Mouse (Mus musculus) urinary bladder, postnatal 25 days (tissue): Measurements from ENCODE around the gene Pitpnm3.

ENCODE experiments used
- DNase-seq: peaks from one replicate; pipeline ENCODE4 v3.0.0; 2022; ENCODE audit warnings: low spot score

Pitpnm3 gene

GRCm38 (mm10) chr11:72017253-72017601 lies 118.4 kb downstream of the Pitpnm3 start:
- no peak for DNase-seq

GRCm38 (mm10) chr11:72016518-72017252 lies 118.9 kb downstream of the Pitpnm3 start:
- no peak for DNase-seq

DNA sequence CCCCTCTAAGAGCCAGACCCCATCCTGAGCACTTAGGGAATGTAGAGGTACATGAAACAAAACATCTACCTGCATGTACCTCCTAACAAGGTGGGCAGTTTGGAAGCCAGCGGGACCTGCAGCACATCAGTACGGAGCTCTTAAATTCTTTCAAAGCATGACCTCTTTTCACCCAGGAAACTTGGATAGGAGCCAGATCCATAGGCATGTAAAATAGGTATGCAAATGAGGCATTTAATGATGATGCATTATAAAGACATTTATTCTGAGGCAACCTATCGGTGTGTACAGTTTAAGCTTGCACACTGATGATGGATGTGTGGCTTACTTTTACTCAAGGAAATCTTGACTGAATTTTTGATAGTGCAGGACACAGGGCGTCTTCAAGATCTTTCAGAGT lies 120.9 kb downstream of the Pitpnm3 start:
- no peak for DNase-seq

DNA sequence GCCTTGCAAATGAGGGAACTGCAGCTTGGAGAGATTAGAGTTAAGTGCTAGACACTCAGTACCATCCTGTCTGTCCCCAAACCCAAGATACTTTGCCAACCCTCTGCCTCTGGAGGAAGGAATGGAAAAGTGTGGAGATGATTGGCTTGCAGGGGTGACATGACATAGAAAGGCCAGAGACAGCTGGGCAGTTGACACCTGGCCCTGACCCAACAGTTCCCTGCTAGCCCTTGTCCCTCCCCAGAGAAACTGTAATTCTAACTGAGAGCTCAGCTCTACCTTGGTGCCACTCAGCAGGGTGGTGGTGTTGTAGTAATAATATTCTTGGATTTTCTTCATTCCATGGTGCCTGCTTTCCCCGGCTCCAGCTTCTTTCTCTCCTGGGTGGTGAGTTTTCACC lies 123.6 kb downstream of the Pitpnm3 start:
- DNase-seq, result no peak

- DNase-seq, result no peak
Measured at GRCm38 (mm10) chr11:72010940-72011722, 124.4 kb downstream of the Pitpnm3 start.

- no peak for DNase-seq
Measured at GRCm38 (mm10) chr11:72010367-72010766, 125.2 kb downstream of the Pitpnm3 start.

- no peak for DNase-seq
Measured at GRCm38 (mm10) chr11:72005547-72005946, 130.0 kb downstream of the Pitpnm3 start.

DNA sequence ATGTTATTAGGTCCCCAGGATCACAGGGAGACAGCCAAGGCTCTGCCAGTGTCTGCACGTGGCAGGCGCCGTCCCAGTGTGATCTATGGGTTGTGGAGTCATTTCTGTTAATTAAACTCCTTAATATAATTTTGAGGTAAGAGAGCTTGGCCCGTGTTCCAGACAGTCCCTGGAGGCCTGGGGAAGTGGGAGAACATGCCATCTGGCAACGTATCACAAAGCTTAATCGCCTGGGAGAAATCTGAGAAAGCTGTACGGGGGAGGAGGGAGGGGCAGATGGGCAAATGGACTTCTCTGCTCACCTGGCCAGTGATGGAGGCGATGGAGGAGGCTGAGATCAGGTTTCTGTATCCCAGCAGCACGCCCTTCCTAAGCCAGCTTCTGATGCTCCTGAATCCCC lies 132.4 kb downstream of the Pitpnm3 start:
- no peak for DNase-seq

- peak; percentile 27 for DNase-seq
Measured at GRCm38 (mm10) chr11:72002138-72002853, 133.3 kb downstream of the Pitpnm3 start.

DNA sequence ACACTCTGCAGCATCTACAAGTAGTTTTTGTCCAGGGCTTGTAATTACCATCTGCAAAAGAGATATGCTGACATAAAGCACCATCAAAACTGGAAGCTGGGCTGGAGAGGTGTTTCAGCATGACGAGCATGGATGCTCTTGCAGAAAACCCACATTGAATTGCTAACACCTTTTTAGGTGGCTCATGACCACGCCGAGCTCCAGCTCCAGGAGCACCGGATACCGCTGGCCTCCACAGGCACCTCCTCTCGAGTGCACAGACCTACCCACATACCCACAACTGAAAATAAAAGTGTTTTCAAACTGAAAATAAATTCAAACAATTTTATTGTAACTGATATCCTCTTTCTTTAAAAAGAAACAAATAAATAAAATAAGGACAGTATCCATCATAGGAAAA lies 135.4 kb downstream of the Pitpnm3 start:
- DNase-seq, result no peak
